Mouse (Mus musculus): ENCODE results near the gene Muc15.

Gene Muc15

GRCm38 (mm10) chr2:110721290-110721753, at the start of gene Muc15:
Gene Muc15, plus strand, starts transcription at chr2:110721340.
- CTCF ChIA-PET = no interaction called here

- CTCF ChIA-PET = no interaction called here
Observed at GRCm38 (mm10) chr2:110709436-110709835, 11.7 kb upstream of the Muc15 start.

- CTCF ChIA-PET = no interaction called here
Observed at GRCm38 (mm10) chr2:110710055-110710720, 11.0 kb upstream of the Muc15 start.

GRCm38 (mm10) chr2:110719051-110719450, 2.1 kb upstream of the Muc15 start:
- CTCF ChIA-PET = no interaction called here

- CTCF ChIA-PET = no interaction called here
Observed at GRCm38 (mm10) chr2:110722208-110722607, 1.1 kb downstream of the Muc15 start.

GRCm38 (mm10) chr2:110726106-110726505, 5.0 kb downstream of the Muc15 start:
- CTCF ChIA-PET = no interaction called here

- CTCF ChIA-PET = no interaction called here
Observed at GRCm38 (mm10) chr2:110737236-110737635, 16.1 kb downstream of the Muc15 start.

- CTCF ChIA-PET = no interaction called here
Observed at GRCm38 (mm10) chr2:110737981-110738380, 16.8 kb downstream of the Muc15 start.

- CTCF ChIA-PET = no interaction called here
Observed at GRCm38 (mm10) chr2:110739781-110740180, 18.6 kb downstream of the Muc15 start.

GRCm38 (mm10) chr2:110740493-110740892, 19.4 kb downstream of the Muc15 start:
- CTCF ChIA-PET = no interaction called here

GRCm38 (mm10) chr2:110757556-110757955, 36.4 kb downstream of the Muc15 start:
- CTCF ChIA-PET = no interaction called here

GRCm38 (mm10) chr2:110759434-110759833, 38.3 kb downstream of the Muc15 start:
- CTCF ChIA-PET = no interaction called here

- CTCF ChIA-PET = no interaction called here
Observed at GRCm38 (mm10) chr2:110787396-110787795, 66.3 kb downstream of the Muc15 start.

Measured in spleen, embryonic (tissue).